Mouse (Mus musculus): ENCODE measurements around the gene Dffa.

The Dffa gene

DNA sequence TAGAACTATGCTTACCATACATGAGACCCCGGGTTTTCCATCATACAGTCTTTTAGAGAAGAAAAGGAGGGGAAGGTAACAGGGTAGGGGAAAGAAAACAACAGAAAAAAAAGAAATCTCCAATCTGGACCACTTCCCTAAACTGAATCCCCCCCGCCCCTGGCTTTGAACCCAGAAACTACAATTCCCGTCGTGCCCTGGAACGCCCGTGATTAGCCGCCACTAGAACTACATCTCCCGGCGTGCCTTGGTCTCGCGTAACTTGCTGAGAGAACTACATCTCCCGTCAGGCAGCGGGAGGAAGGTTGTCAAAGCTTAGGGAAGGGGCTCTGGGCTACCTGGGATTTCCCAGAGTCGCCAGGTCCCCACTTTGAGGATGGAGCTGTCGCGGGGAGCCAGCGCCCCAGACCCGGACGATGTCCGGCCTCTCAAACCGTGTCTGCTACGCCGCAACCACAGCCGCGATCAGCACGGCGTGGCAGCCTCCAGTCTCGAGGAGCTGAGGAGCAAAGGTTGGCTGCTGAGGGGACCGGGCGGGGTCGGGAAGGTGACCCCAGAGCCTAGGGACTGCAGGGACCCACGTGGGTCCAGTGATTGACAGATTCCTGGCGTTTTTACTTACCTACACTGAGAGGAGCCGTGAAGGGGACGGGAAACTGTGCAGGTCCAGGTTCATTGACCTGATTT, at the start of gene Dffa:
Dffa (plus strand) TSS at position 272 of the 687 bp plus-strand sequence.
- ChIA-PET POLR2A (interaction anchor here in 3 of 4 experiments (0.5 to 1.6 kb wide), 23 partner anchors 8 to 1698 kb away, joined by 3 to 7 read pairs (median 3); partner anchors contain the start of genes Tardbp (in 3 of the 3), Cort (in 1 of the 3) and Pgd (in 1 of the 3)), CTCF (interaction anchor here in 3 of 4 experiments (0.6 to 1.6 kb wide), 6 partner anchors 20 to 460 kb away, joined by 3 to 5 read pairs (median 4); no protein-coding TSS in a partner anchor)

DNA sequence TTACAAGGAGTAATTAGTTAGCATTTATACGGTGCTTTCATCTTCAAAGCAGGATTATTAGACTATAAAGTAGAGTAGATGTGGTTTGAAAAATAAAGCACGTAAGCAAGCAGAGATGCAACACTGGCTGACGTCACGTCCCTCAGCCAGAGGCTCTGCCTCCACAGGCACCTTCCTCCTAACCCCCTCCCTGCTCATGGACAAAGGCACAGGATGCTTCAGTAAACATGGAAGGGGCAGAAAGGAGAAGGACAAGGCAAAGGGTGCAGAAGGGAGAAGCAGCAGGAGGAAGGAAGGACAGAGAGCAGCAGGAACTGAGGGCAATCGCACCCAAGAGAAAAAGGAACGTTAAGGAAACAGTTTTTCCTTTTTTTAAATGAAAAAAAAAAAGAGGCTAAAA, 48.1 kb upstream of the Dffa start:
- ChIA-PET CTCF (no interaction called here), POLR2A (interaction anchor here in 1 of 4 experiments (0.7 to 1.7 kb wide), 2 partner anchors 9 to 164 kb away, joined by 4 to 6 read pairs; no protein-coding TSS in a partner anchor)

DNA sequence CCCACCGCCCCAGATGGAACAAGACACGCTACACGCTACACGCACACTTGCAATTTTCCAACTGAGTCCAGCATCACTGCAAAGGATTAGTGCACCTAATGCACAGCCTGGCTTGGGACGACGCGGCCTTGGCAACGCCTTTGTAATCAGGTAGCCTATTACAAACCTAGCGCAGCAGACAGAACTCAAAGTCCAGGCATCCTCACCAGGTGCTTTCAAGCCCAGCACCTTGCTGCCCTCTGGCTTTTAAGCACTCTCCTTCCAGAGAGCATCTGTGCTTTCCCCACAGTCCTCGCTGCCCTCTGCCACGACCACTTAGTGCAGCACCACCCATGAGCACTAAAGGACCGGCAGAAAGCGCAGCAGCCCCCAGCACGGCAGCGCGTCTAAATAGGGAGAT, 47.0 kb upstream of the Dffa start:
- ChIA-PET POLR2A (interaction anchor here in 2 of 4 experiments (0.6 to 1.7 kb wide), 2 partner anchors 8 to 169 kb away, joined by 4 read pairs; no protein-coding TSS in a partner anchor), CTCF (no interaction called here)

GRCm38 (mm10) chr4:149057470-149057869, 46.5 kb upstream of the Dffa start:
- POLR2A ChIA-PET, result interaction anchor here in 1 of 4 experiments (1.1 to 1.8 kb wide), 2 partner anchors 8 to 11 kb away, joined by 4 to 6 read pairs; no protein-coding TSS in a partner anchor
- CTCF ChIA-PET, result interaction anchor here in 1 of 4 experiments (1.4 kb wide), 1 partner anchor 353 kb away, joined by 5 read pairs; no protein-coding TSS in a partner anchor

GRCm38 (mm10) chr4:149058298-149058697, 45.6 kb upstream of the Dffa start:
- ChIA-PET CTCF (interaction anchor here in 3 of 4 experiments (0.6 to 1.8 kb wide), 6 partner anchors 18 to 392 kb away, joined by 3 to 10 read pairs (median 4); no protein-coding TSS in a partner anchor), POLR2A (interaction anchor here in 2 of 4 experiments (1.1 to 1.8 kb wide), 4 partner anchors 8 to 78 kb away, joined by 3 to 6 read pairs (median 4); no protein-coding TSS in a partner anchor)

DNA sequence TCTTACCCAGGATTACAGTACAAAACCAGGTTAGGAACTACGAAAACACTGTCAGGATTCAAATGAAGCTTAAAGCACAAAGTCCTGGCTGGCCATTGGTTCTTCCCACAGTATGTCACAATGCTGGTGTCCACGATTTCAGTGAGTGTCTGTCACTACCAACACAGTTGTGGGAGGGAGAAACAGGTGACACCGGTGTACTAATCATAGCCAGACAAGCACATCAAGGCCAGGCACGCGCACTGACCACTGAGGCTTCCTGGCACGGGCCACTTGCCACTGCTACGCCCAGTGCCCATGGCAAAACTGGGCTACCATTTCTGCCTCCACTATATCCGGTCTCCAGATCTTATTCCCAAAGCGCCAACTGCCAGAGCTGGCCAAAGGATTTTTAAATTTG, 44.2 kb upstream of the Dffa start:
- POLR2A ChIA-PET, result interaction anchor here in 1 of 4 experiments (1.4 kb wide), 1 partner anchor 10 kb away, joined by 5 read pairs; no protein-coding TSS in a partner anchor
- CTCF ChIA-PET, result interaction anchor here in 1 of 4 experiments (1.8 kb wide), 1 partner anchor 378 kb away, joined by 4 read pairs; no protein-coding TSS in a partner anchor

GRCm38 (mm10) chr4:149060621-149061431, 43.1 kb upstream of the Dffa start:
- CTCF ChIA-PET, result interaction anchor here in 2 of 4 experiments (0.5 to 1.5 kb wide), 6 partner anchors 15 to 417 kb away, joined by 3 to 5 read pairs (median 3); no protein-coding TSS in a partner anchor
- POLR2A ChIA-PET, result interaction anchor here in 2 of 4 experiments (0.6 to 3.7 kb wide), 9 partner anchors 10 to 894 kb away, joined by 3 to 27 read pairs (median 3); partner anchors contain the start of genes Spsb1 (in 1 of the 2) and Tardbp (in 1 of the 2)

- POLR2A ChIA-PET, result interaction anchor here in 2 of 4 experiments (0.7 to 3.7 kb wide), 10 partner anchors 11 to 893 kb away, joined by 3 to 27 read pairs (median 4); partner anchors contain the start of gene Spsb1 (in 1 of the 2)
- CTCF ChIA-PET, result interaction anchor here in 3 of 4 experiments (0.8 to 1.5 kb wide), 6 partner anchors 14 to 379 kb away, joined by 3 to 5 read pairs (median 4); no protein-coding TSS in a partner anchor
Measured at GRCm38 (mm10) chr4:149061432-149061718, 42.6 kb upstream of the Dffa start.

GRCm38 (mm10) chr4:149062406-149063318, 41.3 kb upstream of the Dffa start:
- CTCF ChIA-PET, result interaction anchor here in 3 of 4 experiments (1.1 to 1.8 kb wide), 3 partner anchors 13 to 256 kb away, joined by 4 to 5 read pairs (median 5); no protein-coding TSS in a partner anchor
- POLR2A ChIA-PET, result interaction anchor here in 2 of 4 experiments (0.6 to 3.7 kb wide), 7 partner anchors 12 to 736 kb away, joined by 3 to 27 read pairs (median 4); no protein-coding TSS in a partner anchor

DNA sequence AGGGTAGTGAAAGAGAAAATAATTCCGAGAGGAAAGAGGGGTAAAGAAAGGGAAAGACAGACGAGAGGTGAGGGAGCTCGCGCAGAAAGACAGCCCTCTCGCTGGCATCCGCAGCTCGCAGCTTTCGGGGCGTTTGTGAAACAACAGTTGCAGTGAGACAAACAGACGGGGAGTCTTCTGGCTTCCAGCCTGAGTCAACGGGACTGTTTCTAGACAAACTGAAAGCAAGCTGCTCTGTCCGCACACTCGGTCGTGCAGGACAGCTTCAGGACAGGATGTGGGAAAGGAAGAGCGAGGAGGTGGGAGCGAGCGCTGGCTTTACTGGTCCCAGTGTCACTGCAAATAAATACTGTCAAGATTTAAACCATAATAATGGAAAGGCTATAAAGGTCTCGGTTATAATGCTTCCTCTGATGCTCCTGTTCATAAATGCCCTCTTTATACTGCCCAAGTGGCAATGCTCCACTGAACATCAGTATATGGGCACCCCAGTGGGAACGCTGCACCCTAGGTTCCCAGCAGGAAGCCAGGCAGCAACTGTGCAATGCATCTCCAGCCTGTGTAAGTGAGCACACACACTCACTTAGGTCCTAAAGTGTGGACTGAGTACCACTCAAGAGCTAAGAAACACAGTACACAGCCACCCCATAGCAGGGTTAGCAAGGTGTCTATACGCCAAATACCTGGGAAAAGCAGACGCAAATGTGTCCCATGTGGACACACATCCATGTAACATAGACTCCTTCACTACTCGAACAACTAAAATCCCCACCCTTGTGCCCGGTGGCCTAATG, 39.7 kb upstream of the Dffa start:
- ChIA-PET CTCF (interaction anchor here in 3 of 4 experiments (1.2 to 1.8 kb wide), 4 partner anchors 11 to 360 kb away, joined by 3 to 5 read pairs (median 4); no protein-coding TSS in a partner anchor), POLR2A (interaction anchor here in 2 of 4 experiments (0.8 to 1.4 kb wide), 5 partner anchors 8 to 306 kb away, joined by 3 to 5 read pairs (median 4); no protein-coding TSS in a partner anchor)

GRCm38 (mm10) chr4:149066672-149067551, 37.0 kb upstream of the Dffa start:
- ChIA-PET POLR2A (interaction anchor here in 3 of 4 experiments (0.5 to 1.7 kb wide), 9 partner anchors 9 to 524 kb away, joined by 3 to 5 read pairs (median 3); partner anchors contain the start of gene Dffa (in 1 of the 3)), CTCF (interaction anchor here (0.5 to 3.0 kb wide), 13 partner anchors 9 to 545 kb away, joined by 3 to 16 read pairs (median 3); no protein-coding TSS in a partner anchor)

- ChIA-PET CTCF (interaction anchor here (0.5 to 3.2 kb wide), 19 partner anchors 10 to 432 kb away, joined by 3 to 33 read pairs (median 5); partner anchors contain the start of genes Dffa (in 1 of the 4) and Gm572 (in 1 of the 4)), POLR2A (interaction anchor here in 2 of 4 experiments (0.6 to 2.4 kb wide), 15 partner anchors 8 to 448 kb away, joined by 3 to 7 read pairs (median 3); partner anchors contain the start of gene Tardbp (in 1 of the 2))
Measured at GRCm38 (mm10) chr4:149075073-149075472, 28.9 kb upstream of the Dffa start.

- ChIA-PET CTCF (interaction anchor here (0.5 to 3.7 kb wide), 71 partner anchors 9 to 723 kb away, joined by 3 to 33 read pairs (median 3); partner anchors contain the start of genes Dffa (in 2 of the 4), Cenps (in 1 of the 4), Gm572 (in 1 of the 4) and Pex14 (in 1 of the 4)), POLR2A (interaction anchor here in 2 of 4 experiments (0.6 to 2.4 kb wide), 20 partner anchors 9 to 456 kb away, joined by 3 to 7 read pairs (median 3); partner anchors contain the start of gene Tardbp (in 1 of the 2))
Measured at GRCm38 (mm10) chr4:149075871-149076575, 27.9 kb upstream of the Dffa start.

DNA sequence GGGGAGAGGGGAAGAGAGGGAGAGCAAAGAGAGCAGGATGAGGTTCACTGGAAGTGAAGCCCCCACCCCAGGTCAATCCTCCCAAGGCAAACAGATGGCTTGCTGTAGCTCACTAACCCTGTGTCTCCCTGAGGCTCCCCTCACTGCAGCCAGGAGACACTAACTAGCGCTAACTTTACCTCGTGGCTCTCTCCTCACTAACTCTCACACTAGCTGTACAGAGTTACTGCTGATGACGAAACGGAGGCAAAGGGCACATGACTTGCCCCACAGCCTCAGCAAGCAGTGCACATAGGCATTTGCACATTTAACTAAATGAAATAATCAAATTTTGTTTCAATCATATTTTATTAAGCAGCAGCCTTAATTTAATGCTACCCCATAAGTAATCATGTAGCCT, 25.7 kb upstream of the Dffa start:
- ChIA-PET CTCF (interaction anchor here (0.6 to 3.7 kb wide), 9 partner anchors 11 to 397 kb away, joined by 3 to 29 read pairs (median 5); no protein-coding TSS in a partner anchor), POLR2A (interaction anchor here (0.5 to 1.5 kb wide), 9 partner anchors 11 to 471 kb away, joined by 3 to 8 read pairs (median 3); partner anchors contain the start of gene Tardbp (in 1 of the 4))
